Comparison of ENCODE assay signal across 27 mouse cellular contexts in the genomic region with DNA sequence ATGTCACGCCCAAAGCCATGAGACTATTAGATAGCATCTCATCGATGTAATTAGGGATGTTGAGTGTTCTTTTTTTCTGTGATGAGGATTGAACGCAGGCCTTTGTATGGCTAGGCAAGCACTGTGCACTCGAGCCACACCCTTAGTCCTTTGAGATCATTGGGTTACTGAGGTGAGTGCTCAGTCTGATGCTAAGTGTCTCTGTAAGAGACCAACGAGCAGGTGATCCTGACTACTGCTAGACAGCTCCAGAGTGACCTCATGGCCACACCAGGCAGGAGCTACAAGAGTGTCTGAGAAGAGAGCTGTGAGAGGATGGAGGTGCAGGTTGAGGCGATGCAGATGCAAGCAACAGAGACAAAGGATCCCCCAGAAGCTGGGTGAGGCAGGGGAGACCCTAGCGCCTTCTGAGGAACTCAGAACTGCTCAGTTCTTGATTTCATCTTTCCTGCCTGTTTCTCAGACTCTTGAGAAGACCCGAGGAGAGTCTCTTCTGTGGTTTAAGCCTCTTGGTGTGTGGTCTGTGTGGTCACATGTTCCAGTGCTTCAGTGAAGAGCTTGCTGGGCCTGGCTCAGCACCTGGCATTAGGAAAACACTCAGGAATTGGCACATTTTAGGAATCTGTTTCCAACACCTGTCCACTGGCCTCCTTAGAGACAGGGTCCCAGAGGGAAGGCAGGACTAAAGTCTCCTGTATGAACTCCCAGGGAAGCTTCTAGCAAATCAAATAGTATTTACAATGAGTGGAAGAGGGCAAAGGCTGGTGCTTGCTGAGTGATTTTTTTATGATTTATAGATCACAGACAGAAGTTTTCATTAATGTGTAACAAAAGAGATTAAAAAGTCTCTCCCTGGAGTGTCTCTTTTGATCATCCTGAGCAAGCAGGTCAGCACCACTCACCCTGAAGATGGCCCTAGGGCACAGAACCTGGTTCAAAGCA. TPM values are rescaled to one million over a fixed set of nuclear protein-coding genes. Genes with fewer than 3 reads are reported as not detected.
DNase-seq lines count a peak whose midpoint lies in the region; ATAC-seq and TF ChIP-seq lines count a peak whose summit lies in the region.
"Had no signal": no experiment of that assay in that cellular context is flagged by ENCODE, and none has a peak within 500 bp of the region (broad histone marks: within the 10 kb centered on the region; RNA-seq: fewer than 3 reads in every experiment).

No protein-coding gene starts in this region.

- 59% methylated on average over 8 of the region's 8 CpGs for WGBS in lung, adult 2 months
- WGBS in lung, postnatal 0 days, result 61% methylated on average over 8 of the region's 8 CpGs

- no peak for TF ChIP-seq CTCF in lung, adult 2 months (IDR thresholded peaks at IDR 0.05; ENCODE audit: insufficient read depth, low read length)
- TF ChIP-seq CTCF in lung, postnatal 0 days (IDR thresholded peaks at IDR 0.05), result no peak
- TF ChIP-seq CTCF in layer of hippocampus, adult 2 months (conservative IDR thresholded peaks at IDR 0.05), result no peak

- H3K9ac ChIP-seq in lung, postnatal 0 days (replicated peaks; ENCODE audit: low read depth), result no peak overlapping the region
- H3K9ac ChIP-seq: forebrain, embryonic 15.5 days; hindbrain, embryonic 12.5 days; limb, embryonic 13.5 days; midbrain, embryonic 12.5 days; stomach, embryonic 15.5 days had no signal

- no peak for TF ChIP-seq EP300 in lung, postnatal 0 days (IDR thresholded peaks at IDR 0.05)

- H3K27me3 ChIP-seq in lung, postnatal 0 days (replicated peaks; ENCODE audit: insufficient read depth, low read length), result no peaks in the 10 kb centered on the region
- H3K27me3 ChIP-seq: forebrain, embryonic 15.5 days; hindbrain, embryonic 12.5 days; limb, embryonic 13.5 days; midbrain, embryonic 12.5 days; stomach, embryonic 15.5 days had no signal

- no peaks in the 10 kb centered on the region for H3K4me1 ChIP-seq in lung, adult 2 months (ENCODE audit: control insufficient read depth, insufficient read depth, low read length)
- H3K4me1 ChIP-seq in lung, postnatal 0 days (ENCODE audit: insufficient read depth, low read depth, low read length), result no peaks in the 10 kb centered on the region
- H3K4me1 ChIP-seq: forebrain, embryonic 15.5 days; hindbrain, embryonic 12.5 days; midbrain, embryonic 12.5 days; stomach, embryonic 15.5 days had no signal

- no peak overlapping the region for H3K27ac ChIP-seq in lung, postnatal 0 days (ENCODE audit: low read length)
- no peak overlapping the region for H3K27ac ChIP-seq in layer of hippocampus, adult 2 months
- H3K27ac ChIP-seq: forebrain, embryonic 15.5 days; hindbrain, embryonic 12.5 days; limb, embryonic 13.5 days; midbrain, embryonic 12.5 days; stomach, embryonic 15.5 days had no signal

- H3K36me3 ChIP-seq in lung, postnatal 0 days (ENCODE audit: insufficient read depth, low read length), result no peaks in the 10 kb centered on the region
- H3K36me3 ChIP-seq: forebrain, embryonic 15.5 days; hindbrain, embryonic 12.5 days; limb, embryonic 13.5 days; midbrain, embryonic 12.5 days; stomach, embryonic 15.5 days had no signal

- H3K9me3 ChIP-seq in lung, postnatal 0 days (ENCODE audit: low read length), result no peaks in the 10 kb centered on the region
- H3K9me3 ChIP-seq: forebrain, embryonic 15.5 days; hindbrain, embryonic 12.5 days; midbrain, embryonic 12.5 days; stomach, embryonic 15.5 days had no signal

- H3K4me3 ChIP-seq in lung, adult 2 months (replicated peaks; ENCODE audit: extremely low read depth, low read depth, low read length), result no peak overlapping the region
- H3K4me3 ChIP-seq in lung, postnatal 0 days (ENCODE audit: low read depth, low read length), result no peak overlapping the region
- H3K4me3 ChIP-seq in layer of hippocampus, adult 2 months, result no peak overlapping the region
- H3K4me3 ChIP-seq: forebrain, embryonic 15.5 days; hindbrain, embryonic 12.5 days; limb, embryonic 13.5 days; midbrain, embryonic 12.5 days; stomach, embryonic 15.5 days had no signal

- no peak overlapping the region for H3K4me2 ChIP-seq in lung, postnatal 0 days (replicated peaks; ENCODE audit: low read depth, low read length)
- H3K4me2 ChIP-seq: forebrain, embryonic 15.5 days; heart, embryonic 11.5 days; hindbrain, embryonic 12.5 days; limb, embryonic 13.5 days; liver, embryonic 11.5 days; midbrain, embryonic 12.5 days; stomach, embryonic 15.5 days had no signal

- peak; percentile 22 to 29 for DNase-seq in lung, adult 18-20 months
- DNase-seq in lung, adult 2 months, result no peak
- peak; percentile 10 for DNase-seq in ES-CJ7 (ENCODE audit: low read depth, low spot score)
- DNase-seq in lung, postnatal 0 days (ENCODE audit: low spot score), result peak; percentile 52
- DNase-seq in layer of hippocampus, adult 2 months (ENCODE audit: low spot score in 2 of 2), result no peak
- DNase-seq in thymus, postnatal 36 days, result no peak
- DNase-seq: adrenal gland, adult 2 months; adrenal gland, postnatal 36 days; cerebellum, adult 2 months; gastrocnemius, postnatal 36 days; heart, adult 18-20 months; heart, postnatal 36 days; kidney, adult 9 months; kidney, postnatal 10 days; layer of hippocampus, adult 9-11 months; thymus, postnatal 25 days had no signal

- TF ChIP-seq POLR2A in lung, adult 2 months (IDR thresholded peaks at IDR 0.05; ENCODE audit: borderline replicate concordance, extremely low read depth, low read depth, low read length), result no peak

- ATAC-seq in common myeloid progenitor, adult 5-6 weeks (replicated peaks; ENCODE audit: low read depth, poor library complexity, severe bottlenecking), result peak; percentile 58
- ATAC-seq in lung, postnatal 0 days, result peak; percentile 80
- ATAC-seq: activated CD4-positive, CD25-positive, alpha-beta regulatory T cell, adult 4 months; CD4-positive, CD25-positive, alpha-beta regulatory T cell, adult 4 months; forebrain, embryonic 15.5 days had no signal

RNA-seq across cellular contexts. Expression of a gene that starts 10.9 kb away (rescaled TPM):
- 1.9 and 3.6 TPM in 2 replicates for polyA plus RNA-seq in lung, adult 2 months (2012; rRNA removed)
- total RNA-seq in common myeloid progenitor, adult 5-6 weeks (2017), result not detected in 2 replicates
- 0.66 and 0.74 TPM in 2 replicates for polyA plus RNA-seq in lung, postnatal 0 days (2015; fragmentation: Nextera tagmentation; extraction: Ambion mirVana)
- under 1 TPM; 0.41 to 0.42 TPM for total RNA-seq in layer of hippocampus, adult 2 months (2021)
- total RNA-seq: megakaryocyte, adult 5-6 weeks had no signal

RNA-seq across cellular contexts. Expression of a gene that starts 41.0 kb away (rescaled TPM):
- 0.08 and 0.13 TPM in 2 replicates for polyA plus RNA-seq in lung, adult 2 months (2012; rRNA removed)
- total RNA-seq in common myeloid progenitor, adult 5-6 weeks (2017), result not detected in 2 replicates
- polyA plus RNA-seq in lung, postnatal 0 days (2015; fragmentation: Nextera tagmentation; extraction: Ambion mirVana), result 0.18 and 0.27 TPM in 2 replicates
- 10 to 100 TPM; 20.4 to 21.2 TPM for total RNA-seq in layer of hippocampus, adult 2 months (2021)
- total RNA-seq: gastrocnemius, postnatal 36 days had no signal
- polyA plus RNA-seq: activated CD4-positive, CD25-positive, alpha-beta regulatory T cell, adult 4 months; CD4-positive, CD25-positive, alpha-beta regulatory T cell, adult 4 months had no signal

Comparison
In these comparisons a context has a peak if more than half of its experiments do, and no peak if none do; other contexts are left out.
1. DNase-seq: peak in lung, adult 18-20 months (2 of 2), ES-CJ7 (single experiment) and lung, postnatal 0 days (single experiment); none in lung, adult 2 months (single experiment), layer of hippocampus, adult 2 months (0 of 2) and thymus, postnatal 36 days (0 of 2).
2. RNA of a gene that starts 41.0 kb away (total RNA-seq): 20.4 to 21.2 TPM in layer of hippocampus, adult 2 months; not detected in common myeloid progenitor, adult 5-6 weeks; every median in the first group is over 10 times any median in the second.